In genomic region chr2:167597492-167598186, GRCm38 (mm10) we compare ENCODE assay signal across 8 mouse cellular contexts. TPM values are rescaled to one million over a fixed set of nuclear protein-coding genes. Genes with fewer than 3 reads are reported as not detected.
DNase-seq lines count a peak whose midpoint lies in the region; ATAC-seq and TF ChIP-seq lines count a peak whose summit lies in the region.

No protein-coding gene starts in this region.

- no peak overlapping the region for H3K4me3 ChIP-seq in forebrain, embryonic 15.5 days
- peak overlapping the region; percentile 8; the same call in 1 of the 2 replicates for H3K4me3 ChIP-seq in intestine, embryonic 14.5 days (ENCODE audit: low read depth, low read length)
- H3K4me3 ChIP-seq in midbrain, embryonic 13.5 days (replicated peaks), result peak overlapping the region; percentile 19
- H3K4me3 ChIP-seq in cerebellum, adult 2 months (replicated peaks; ENCODE audit: insufficient read depth, low read depth, low read length), result no peak overlapping the region

- no peaks in the 10 kb centered on the region for H3K36me3 ChIP-seq in forebrain, embryonic 15.5 days
- H3K36me3 ChIP-seq in intestine, embryonic 14.5 days (ENCODE audit: control insufficient read depth, insufficient read depth, low read length), result no peaks in the 10 kb centered on the region
- no peaks in the 10 kb centered on the region for H3K36me3 ChIP-seq in midbrain, embryonic 13.5 days

- no peak for TF ChIP-seq CTCF in cerebellum, adult 2 months (IDR thresholded peaks at IDR 0.05; ENCODE audit: borderline replicate concordance, insufficient read depth, low read depth, low read length)

- H3K9ac ChIP-seq in forebrain, embryonic 15.5 days (replicated peaks), result no peak overlapping the region
- H3K9ac ChIP-seq in intestine, embryonic 14.5 days (ENCODE audit: low read length), result peak overlapping the region; percentile 34
- H3K9ac ChIP-seq in midbrain, embryonic 13.5 days (replicated peaks), result peak overlapping the region; percentile 54

- TF ChIP-seq POLR2A in cerebellum, adult 2 months (IDR thresholded peaks at IDR 0.05; ENCODE audit: borderline replicate concordance, insufficient read depth, low read length), result no peak

- peak overlapping the region; percentile 21 for H3K4me2 ChIP-seq in forebrain, embryonic 15.5 days (replicated peaks)
- peak overlapping the region; percentile 47 for H3K4me2 ChIP-seq in intestine, embryonic 14.5 days (ENCODE audit: low read length)
- H3K4me2 ChIP-seq in midbrain, embryonic 13.5 days (replicated peaks), result peak overlapping the region; percentile 51

- 30% methylated on average over 40 of the region's 40 CpGs for WGBS in forebrain, embryonic 15.5 days
- WGBS in intestine, embryonic 14.5 days, result 10% methylated on average over 38 of the region's 40 CpGs
- 31% methylated on average over 38 of the region's 40 CpGs for WGBS in midbrain, embryonic 13.5 days
- 30% methylated on average over 40 of the region's 40 CpGs for WGBS in cerebellum, adult 2 months

- no peaks in the 10 kb centered on the region for H3K9me3 ChIP-seq in forebrain, embryonic 15.5 days
- H3K9me3 ChIP-seq in intestine, embryonic 14.5 days (ENCODE audit: control insufficient read depth, low read length), result no peaks in the 10 kb centered on the region
- H3K9me3 ChIP-seq in midbrain, embryonic 13.5 days, result no peaks in the 10 kb centered on the region

- intact Hi-C loops in left cerebral cortex, postnatal 36 days (cut with DNase I), result no loop called here

- DNase-seq in ovary, adult 18-20 months (ENCODE audit: low spot score), result peak; percentile 67
- DNase-seq in ovary, postnatal 10 days (ENCODE audit: low spot score), result no peak
- no peak for DNase-seq in intestine, embryonic 14.5 days (ENCODE audit: low spot score)
- no peak for DNase-seq in left cerebral cortex, postnatal 36 days (ENCODE audit: low spot score in 2 of 2)
- DNase-seq in cerebellum, adult 2 months, result no peak

- H3K27me3 ChIP-seq in forebrain, embryonic 15.5 days, result no peaks in the 10 kb centered on the region
- H3K27me3 ChIP-seq in intestine, embryonic 14.5 days (replicated peaks; ENCODE audit: control insufficient read depth, insufficient read depth, low read length), result no peaks in the 10 kb centered on the region
- H3K27me3 ChIP-seq in midbrain, embryonic 13.5 days, result peaks cover 18% of the 10 kb centered on the region
- H3K27me3 ChIP-seq in cerebellum, adult 2 months (ENCODE audit: control insufficient read depth, insufficient read depth, low read length), result no peaks in the 10 kb centered on the region

- no peak for ATAC-seq in forebrain, embryonic 15.5 days (replicated peaks)
- ATAC-seq in intestine, embryonic 14.5 days (replicated peaks; ENCODE audit: low FRiP score, low TSS enrichment, low read depth), result peak; percentile 70
- peak; percentile 71 for ATAC-seq in midbrain, embryonic 13.5 days
- ATAC-seq in erythroid progenitor cell, adult 5-6 weeks (replicated peaks; ENCODE audit: low FRiP score, poor library complexity, severe bottlenecking), result no peak

- peaks cover 10% of the 10 kb centered on the region for H3K4me1 ChIP-seq in forebrain, embryonic 15.5 days
- H3K4me1 ChIP-seq in intestine, embryonic 14.5 days (replicated peaks; ENCODE audit: control insufficient read depth, insufficient read depth, low read length), result peaks cover 58% of the 10 kb centered on the region
- peaks cover 12% of the 10 kb centered on the region for H3K4me1 ChIP-seq in midbrain, embryonic 13.5 days (replicated peaks)
- H3K4me1 ChIP-seq in cerebellum, adult 2 months (ENCODE audit: control insufficient read depth, insufficient read depth, low read length), result no peaks in the 10 kb centered on the region

- H3K27ac ChIP-seq in forebrain, embryonic 15.5 days (replicated peaks), result no peak overlapping the region
- peak overlapping the region; percentile 79 for H3K27ac ChIP-seq in intestine, embryonic 14.5 days (ENCODE audit: low read depth)
- no peak overlapping the region for H3K27ac ChIP-seq in midbrain, embryonic 13.5 days
- H3K27ac ChIP-seq in cerebellum, adult 2 months (ENCODE audit: insufficient read depth, low read length), result no peak overlapping the region

RNA-seq across cellular contexts. Expression of gene Ube2v1, which starts 34.3 kb away (rescaled TPM):
- 267 and 269 TPM in 2 replicates for polyA plus RNA-seq in forebrain, embryonic 15.5 days (2015; fragmentation: Nextera tagmentation; extraction: Ambion mirVana)
- polyA plus RNA-seq in intestine, embryonic 14.5 days (2014; fragmentation: Nextera tagmentation; extraction: Ambion mirVana), result 254 and 279 TPM in 2 replicates
- 298 and 301 TPM in 2 replicates for polyA plus RNA-seq in midbrain, embryonic 13.5 days (2015; fragmentation: Nextera tagmentation; extraction: Ambion mirVana)
- total RNA-seq in erythroid progenitor cell, adult 5-6 weeks (2015; ENCODE audit: low replicate concordance), result 186 and 189 TPM in 2 replicates
- 82.3 and 114 TPM in 2 replicates for total RNA-seq in erythroid progenitor cell, adult 5-6 weeks (2017; ENCODE audit: low replicate concordance)
- total RNA-seq in left cerebral cortex, postnatal 36 days (2021), result 100 to 1,000 TPM; 246 to 259 TPM
- polyA plus RNA-seq in cerebellum, adult 2 months (2012; rRNA removed), result 195 and 219 TPM in 2 replicates

RNA-seq across cellular contexts. Expression of gene Snai1, which starts 59.6 kb away (rescaled TPM):
- polyA plus RNA-seq in forebrain, embryonic 15.5 days (2015; fragmentation: Nextera tagmentation; extraction: Ambion mirVana), result 2.1 and 2.7 TPM in 2 replicates
- 17.4 and 19.2 TPM in 2 replicates for polyA plus RNA-seq in intestine, embryonic 14.5 days (2014; fragmentation: Nextera tagmentation; extraction: Ambion mirVana)
- 5.4 and 5.8 TPM in 2 replicates for polyA plus RNA-seq in midbrain, embryonic 13.5 days (2015; fragmentation: Nextera tagmentation; extraction: Ambion mirVana)
- total RNA-seq in erythroid progenitor cell, adult 5-6 weeks (2015; ENCODE audit: low replicate concordance), result not detected in 2 replicates
- total RNA-seq in erythroid progenitor cell, adult 5-6 weeks (2017; ENCODE audit: low replicate concordance), result not detected in 2 replicates
- total RNA-seq in left cerebral cortex, postnatal 36 days (2021), result under 1 TPM; 0.52 to 0.88 TPM
- 1.1 and 1.9 TPM in 2 replicates for polyA plus RNA-seq in cerebellum, adult 2 months (2012; rRNA removed)

Comparison
In these comparisons a context has a peak if more than half of its experiments do, and no peak if none do; other contexts are left out.
1. ATAC-seq: peak in intestine, embryonic 14.5 days (single experiment) and midbrain, embryonic 13.5 days (single experiment); none in forebrain, embryonic 15.5 days (single experiment) and erythroid progenitor cell, adult 5-6 weeks (single experiment).
2. H3K4me3 ChIP-seq: peak in intestine, embryonic 14.5 days (single experiment) and midbrain, embryonic 13.5 days (single experiment); none in forebrain, embryonic 15.5 days (single experiment) and cerebellum, adult 2 months (single experiment).
3. Peak in every context shown above with its lines, with median percentiles within 50 percentile points of each other: H3K4me2 ChIP-seq.